Mouse (Mus musculus) gastrocnemius, adult 2 months (tissue): Measurements from ENCODE around the gene Mapk1. TPM values are rescaled to one million over a fixed set of nuclear protein-coding genes. Genes with fewer than 3 reads are reported as not detected.
A peak's percentile ranks its signal among the peaks of the same experiment; 100 is the strongest.
"Not testable (repeated sequence)": the region's sequence is repeated elsewhere in the genome, so short reads cannot be mapped to it uniquely, and the experiment has no call there.

ENCODE experiments used
- DNase-seq: peaks from one replicate; pipeline ENCODE4 v3.0.0; 2022
- H3K27ac ChIP-seq: fragments of 200-600 bp; 2 replicates; pipeline ENCODE4 v1.8.1; 2022; ENCODE audit warnings: mild to moderate bottlenecking
- H3K4me3 ChIP-seq: fragments of 200-600 bp; 2 replicates; pipeline ENCODE4 v1.8.1; 2022; ENCODE audit warnings: mild to moderate bottlenecking, moderate library complexity
- CTCF ChIP-seq: fragments of 200-600 bp; IDR thresholded peaks from 2 replicates; pipeline ENCODE4 v1.8.1; 2022; ENCODE audit warnings: antibody characterized with exemption, mild to moderate bottlenecking, moderate library complexity
- intact Hi-C: fragments of 180-260 bp; cut with DNase I; formaldehyde crosslinking; loops from one replicate; pipeline ENCODE4 v1.15.1; 2025
- total RNA-seq, 2 experiments: library from RNA; stranded (reverse); gene quantifications; 2 replicates each; pipeline ENCODE4 v1.2.3; 2021

The Mapk1 gene
- total RNA-seq, 2 experiments from 2014 or later = 92.3 to 112 TPM

- no peak for TF ChIP-seq CTCF
- H3K27ac ChIP-seq = no peak overlapping the region
- no peak for DNase-seq
- intact Hi-C loops = no loop called here
- H3K4me3 ChIP-seq = no peak overlapping the region
Observed at GRCm38 (mm10) chr16:16988842-16989241, 5.7 kb downstream of the Mapk1 start.

DNA sequence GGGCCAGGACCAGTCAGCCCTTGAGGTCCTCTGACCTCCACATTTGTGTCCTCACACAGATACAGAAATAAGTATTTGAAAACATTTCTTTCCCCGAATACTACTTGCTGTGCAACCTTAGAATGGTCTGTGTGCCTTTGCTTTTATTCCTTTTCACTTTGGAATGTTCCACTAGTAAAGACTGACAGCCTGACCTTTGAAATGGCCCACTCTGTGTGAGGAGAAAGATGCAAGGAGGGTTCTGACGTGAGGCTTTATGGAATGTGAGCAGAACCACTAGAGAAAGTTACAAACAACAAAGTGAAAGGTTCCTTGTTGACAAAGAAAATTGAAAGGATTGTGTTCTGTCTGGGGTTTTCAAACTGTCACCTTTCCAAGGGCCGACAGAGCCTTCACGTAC lies 6.8 kb downstream of the Mapk1 start:
- DNase-seq = no peak
- TF ChIP-seq CTCF = no peak
- intact Hi-C loops = no loop called here
- no peak overlapping the region for H3K27ac ChIP-seq
- no peak overlapping the region for H3K4me3 ChIP-seq

GRCm38 (mm10) chr16:16994426-16995052 lies 11.4 kb downstream of the Mapk1 start:
- Histone ChIP-seq H3K27ac (no peak overlapping the region), H3K4me3 (no peak overlapping the region)
- no peak for DNase-seq
- intact Hi-C loops = loop anchor here (5.0 kb wide), 1 partner anchor 43 kb away; no protein-coding TSS in a partner anchor
- no peak for TF ChIP-seq CTCF

- not testable (repeated sequence) for DNase-seq, H3K4me3 ChIP-seq, H3K27ac ChIP-seq
- intact Hi-C loops = loop anchor here (5.0 kb wide), 1 partner anchor 41 kb away; no protein-coding TSS in a partner anchor
Observed at GRCm38 (mm10) chr16:16996121-16996729, 13.0 kb downstream of the Mapk1 start.

DNA sequence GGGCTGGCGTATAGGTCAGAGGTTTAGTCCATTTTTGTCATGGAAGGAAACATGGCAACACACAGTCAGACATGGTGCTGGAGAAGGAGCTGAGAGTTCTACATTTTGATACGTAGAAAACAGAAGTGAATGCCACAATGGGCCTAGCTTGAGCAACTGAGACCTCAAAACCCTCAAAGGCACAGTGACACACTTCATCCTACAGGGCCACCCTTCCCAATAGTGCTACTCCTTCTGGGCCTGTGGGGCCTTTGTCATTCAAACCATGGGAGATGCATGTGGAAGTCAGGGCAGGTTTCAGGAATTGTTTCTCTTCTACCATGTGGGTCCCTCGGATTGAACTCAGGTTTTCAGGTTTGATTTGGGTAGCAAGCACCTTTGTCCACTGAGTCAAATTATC lies 17.9 kb downstream of the Mapk1 start:
- no peak overlapping the region for H3K27ac ChIP-seq

GRCm38 (mm10) chr16:17007070-17007469 lies 23.9 kb downstream of the Mapk1 start:
- Histone ChIP-seq H3K27ac (no peak overlapping the region), H3K4me3 (no peak overlapping the region)
- no peak for TF ChIP-seq CTCF
- DNase-seq = no peak
- intact Hi-C loops = no loop called here

More for the DNA sequence above, 17.9 kb downstream of the Mapk1 start:
- intact Hi-C loops = no loop called here
- no peak for DNase-seq
- TF ChIP-seq CTCF = no peak
- no peak overlapping the region for H3K4me3 ChIP-seq

- intact Hi-C loops = no loop called here
- Histone ChIP-seq H3K4me3 (no peak overlapping the region), H3K27ac (no peak overlapping the region)
- no peak for TF ChIP-seq CTCF
- DNase-seq = no peak
Observed at GRCm38 (mm10) chr16:17010036-17010435, 26.9 kb downstream of the Mapk1 start.

DNA sequence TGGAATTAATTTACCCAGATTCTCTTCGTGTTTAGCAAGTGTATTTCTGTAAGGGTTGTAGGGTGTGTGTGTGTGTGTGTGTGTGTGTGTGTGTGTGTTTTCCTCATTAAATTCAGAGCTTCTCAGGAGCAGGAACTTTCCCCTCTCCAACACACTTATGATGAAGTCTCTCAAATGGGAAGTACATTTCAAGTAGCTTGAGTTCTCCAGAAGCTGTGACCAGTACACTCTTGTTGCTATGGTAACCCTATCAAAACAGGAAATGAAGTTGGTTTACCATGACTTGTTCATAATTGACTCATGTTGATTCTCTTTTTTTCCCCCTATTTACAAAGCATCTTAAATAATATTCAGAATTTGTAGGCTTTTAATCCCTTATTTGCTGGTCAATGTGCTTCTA lies 29.4 kb downstream of the Mapk1 start:
- intact Hi-C loops = no loop called here
- no peak for TF ChIP-seq CTCF
- DNase-seq = no peak
- Histone ChIP-seq H3K27ac (no peak overlapping the region), H3K4me3 (no peak overlapping the region)

GRCm38 (mm10) chr16:17015111-17015852 lies 32.1 kb downstream of the Mapk1 start:
- intact Hi-C loops = no loop called here
- no peak for DNase-seq
- no peak overlapping the region for H3K27ac ChIP-seq
- no peak for TF ChIP-seq CTCF
- H3K4me3 ChIP-seq = no peak overlapping the region

- intact Hi-C loops = no loop called here
- Histone ChIP-seq H3K27ac (no peak overlapping the region), H3K4me3 (no peak overlapping the region)
- DNase-seq = no peak
- TF ChIP-seq CTCF = no peak
Observed at GRCm38 (mm10) chr16:17015853-17016230, 32.7 kb downstream of the Mapk1 start.

DNA sequence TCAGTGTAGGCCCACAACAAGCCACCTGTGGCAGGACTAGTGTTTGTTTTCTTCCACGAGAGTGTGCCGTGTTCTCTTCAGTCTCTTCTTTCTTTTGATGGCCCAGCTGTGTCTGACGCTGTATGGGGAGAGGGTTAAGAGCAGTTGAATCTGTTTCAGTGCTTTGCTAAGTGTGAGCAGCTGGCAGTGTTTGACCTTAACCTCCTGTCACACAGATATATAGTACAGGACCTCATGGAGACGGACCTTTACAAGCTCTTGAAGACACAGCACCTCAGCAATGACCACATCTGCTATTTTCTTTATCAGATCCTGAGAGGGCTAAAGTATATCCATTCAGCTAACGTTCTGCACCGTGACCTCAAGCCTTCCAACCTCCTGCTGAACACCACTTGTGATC lies 34.9 kb downstream of the Mapk1 start:
- no peak for TF ChIP-seq CTCF
- no peak for DNase-seq
- intact Hi-C loops = no loop called here
- H3K4me3 ChIP-seq = no peak overlapping the region
- H3K27ac ChIP-seq = no peak overlapping the region

DNA sequence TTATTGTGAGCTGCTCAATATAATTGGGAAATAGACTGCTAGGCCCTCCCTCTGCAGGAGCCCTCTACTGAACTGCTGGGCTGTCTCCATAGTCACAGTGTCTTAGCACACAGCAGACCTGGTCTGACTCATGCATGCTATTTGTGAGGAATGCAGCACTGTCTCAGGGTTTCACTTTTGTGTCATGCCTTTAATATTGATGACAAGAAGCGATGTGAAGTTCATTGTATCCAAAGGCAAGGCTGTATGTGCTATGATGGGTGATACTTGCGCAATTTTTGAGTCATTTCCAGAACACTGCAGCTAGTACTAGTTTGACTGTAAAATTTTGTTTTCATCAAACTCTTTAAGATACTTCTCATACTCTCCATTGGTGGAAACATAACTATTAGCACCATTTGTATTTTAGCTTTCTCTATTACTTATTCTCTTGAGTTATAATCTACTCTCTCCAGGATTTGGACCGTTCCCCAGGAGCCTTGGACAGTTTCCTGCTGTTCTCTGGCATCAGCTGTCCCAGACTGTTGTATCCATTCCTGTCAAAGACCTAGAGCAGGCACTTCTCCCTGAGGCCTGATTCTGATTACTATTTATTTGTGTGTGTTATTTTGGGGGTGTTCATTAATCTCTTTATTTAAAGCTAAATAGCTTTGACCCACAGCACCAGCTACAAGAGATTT lies 41.4 kb downstream of the Mapk1 start:
- TF ChIP-seq CTCF = no peak
- intact Hi-C loops = no loop called here
- Histone ChIP-seq H3K27ac (no peak overlapping the region), H3K4me3 (no peak overlapping the region)
- DNase-seq = peak; percentile 68
